Mouse (Mus musculus) layer of hippocampus, adult 9-10 months (tissue): ENCODE measurements around the gene Ppp1r12a.
"Not testable (repeated sequence)": the region's sequence is repeated elsewhere in the genome, so short reads cannot be mapped to it uniquely, and the experiment has no call there.

Experiments
- DNase-seq: peaks from one replicate; pipeline ENCODE4 v3.0.0; 2022; ENCODE audit warnings: low spot score

Gene Ppp1r12a

GRCm38 (mm10) chr10:108198945-108199344 lies 37.0 kb downstream of the Ppp1r12a start:
- DNase-seq = no peak

- no peak for DNase-seq
These were observed 40.1 kb downstream of the Ppp1r12a start for GRCm38 (mm10) chr10:108202126-108202525.

- no peak for DNase-seq
These were observed 41.4 kb downstream of the Ppp1r12a start for GRCm38 (mm10) chr10:108203440-108203839.

GRCm38 (mm10) chr10:108209396-108209795 lies 47.4 kb downstream of the Ppp1r12a start:
- DNase-seq = no peak

GRCm38 (mm10) chr10:108224413-108224812 lies 62.4 kb downstream of the Ppp1r12a start:
- no peak for DNase-seq

- DNase-seq = no peak
These were observed 75.1 kb downstream of the Ppp1r12a start for GRCm38 (mm10) chr10:108237049-108237448.

- DNase-seq = no peak
These were observed 77.1 kb downstream of the Ppp1r12a start for GRCm38 (mm10) chr10:108239061-108239460.

GRCm38 (mm10) chr10:108250710-108251109 lies 88.7 kb downstream of the Ppp1r12a start:
- DNase-seq = no peak

GRCm38 (mm10) chr10:108251181-108251580 lies 89.2 kb downstream of the Ppp1r12a start:
- no peak for DNase-seq

- DNase-seq = no peak
These were observed 93.9 kb downstream of the Ppp1r12a start for GRCm38 (mm10) chr10:108255812-108256376.

GRCm38 (mm10) chr10:108260931-108261330 lies 98.9 kb downstream of the Ppp1r12a start:
- DNase-seq = no peak

GRCm38 (mm10) chr10:108264641-108265040 lies 102.6 kb downstream of the Ppp1r12a start:
- no peak for DNase-seq

GRCm38 (mm10) chr10:108271201-108271600 lies 109.2 kb downstream of the Ppp1r12a start:
- DNase-seq = no peak

GRCm38 (mm10) chr10:108276678-108277077 lies 114.7 kb downstream of the Ppp1r12a start:
- DNase-seq = no peak

GRCm38 (mm10) chr10:108277198-108277597 lies 115.2 kb downstream of the Ppp1r12a start:
- no peak for DNase-seq

GRCm38 (mm10) chr10:108281099-108281498 lies 119.1 kb downstream of the Ppp1r12a start:
- DNase-seq = not testable (repeated sequence)

- no peak for DNase-seq
These were observed 120.4 kb downstream of the Ppp1r12a start for GRCm38 (mm10) chr10:108282351-108282750.

GRCm38 (mm10) chr10:108283418-108283817 lies 121.4 kb downstream of the Ppp1r12a start:
- no peak for DNase-seq

- no peak for DNase-seq
These were observed 121.8 kb downstream of the Ppp1r12a start for GRCm38 (mm10) chr10:108283837-108284236.

GRCm38 (mm10) chr10:108284445-108284844 lies 122.5 kb downstream of the Ppp1r12a start:
- no peak for DNase-seq

- DNase-seq = no peak
These were observed 123.0 kb downstream of the Ppp1r12a start for GRCm38 (mm10) chr10:108284977-108285376.

GRCm38 (mm10) chr10:108286658-108287437 lies 124.9 kb downstream of the Ppp1r12a start:
- DNase-seq = no peak

- no peak for DNase-seq
These were observed 125.4 kb downstream of the Ppp1r12a start for GRCm38 (mm10) chr10:108287438-108287801.

- DNase-seq = no peak
These were observed 128.1 kb downstream of the Ppp1r12a start for GRCm38 (mm10) chr10:108290046-108290445.
